Mouse (Mus musculus) liver, adult 10 weeks (tissue): ENCODE data around the gene Lrrc27. TPM values are rescaled to one million over a fixed set of nuclear protein-coding genes. Genes with fewer than 3 reads are reported as not detected.

ENCODE experiments used
- polyA plus RNA-seq: library from polyadenylated mRNA; stranded (reverse); fragments of 350-450 nt; fragmentation: Illumina TruSeq; extraction: RNeasy Lipid Tissue Mini Kit (QIAGEN cat#74804); gene quantifications from one replicate; pipeline ENCODE4 v1.2.3, GENCODE M21; 2014; ENCODE audit warnings: low read depth, low replicate concordance

The Lrrc27 gene
- polyA plus RNA-seq, result 0.69 TPM

DNA sequence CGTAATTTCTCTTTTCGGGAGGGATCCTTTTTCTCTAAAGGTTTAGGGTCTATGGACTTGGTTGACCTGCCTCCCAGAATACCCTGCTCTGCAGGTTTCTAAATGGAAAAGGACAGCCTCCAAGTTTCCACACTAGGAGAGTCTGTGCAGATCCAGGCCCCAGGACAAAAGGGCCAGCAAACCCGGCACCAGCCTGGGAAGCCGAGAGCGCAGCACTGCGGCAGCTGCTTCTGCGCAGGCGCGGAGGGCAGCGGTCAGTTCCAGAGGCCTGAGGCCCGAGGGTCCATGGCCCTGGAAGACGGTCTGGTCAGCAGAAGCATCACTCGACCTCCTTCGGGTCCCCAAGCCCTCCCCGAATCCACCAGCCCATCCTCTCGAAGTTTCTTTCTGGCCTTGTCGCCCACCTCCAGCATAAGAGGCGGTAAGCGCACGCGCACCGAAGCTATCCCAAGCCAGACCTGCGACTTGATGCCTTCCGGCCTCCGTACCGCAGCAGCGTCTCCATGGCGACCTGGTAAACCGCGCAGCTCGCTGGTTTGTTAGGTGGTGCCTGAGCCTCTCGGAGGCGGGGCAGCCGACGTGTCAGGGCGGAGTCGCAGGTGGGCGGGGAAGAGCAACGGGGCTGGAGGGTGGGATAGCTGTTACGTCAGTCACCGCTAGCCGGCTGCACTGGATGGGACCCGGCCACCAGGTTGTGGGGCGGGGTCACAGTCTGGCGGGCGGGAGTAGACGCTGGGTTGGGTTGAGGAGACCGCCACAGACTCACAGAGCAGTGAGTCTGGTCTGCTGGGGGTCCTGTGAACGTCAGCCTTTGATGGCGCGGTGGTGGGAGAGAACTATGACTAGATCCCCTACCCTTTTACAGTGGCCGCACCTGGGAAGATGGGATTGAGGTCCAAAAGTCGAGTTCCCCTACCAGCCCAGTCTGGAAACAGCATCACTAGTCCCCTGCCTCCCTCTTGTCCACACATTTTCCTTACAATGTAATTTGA lies at the start of gene Lrrc27, which contains the start of gene Stk32c:
Lrrc27 (plus strand) TSS at position 235 of the 992 bp plus-strand sequence.
Stk32c (minus strand) TSS at position 554 of the 992 bp plus-strand sequence.

DNA sequence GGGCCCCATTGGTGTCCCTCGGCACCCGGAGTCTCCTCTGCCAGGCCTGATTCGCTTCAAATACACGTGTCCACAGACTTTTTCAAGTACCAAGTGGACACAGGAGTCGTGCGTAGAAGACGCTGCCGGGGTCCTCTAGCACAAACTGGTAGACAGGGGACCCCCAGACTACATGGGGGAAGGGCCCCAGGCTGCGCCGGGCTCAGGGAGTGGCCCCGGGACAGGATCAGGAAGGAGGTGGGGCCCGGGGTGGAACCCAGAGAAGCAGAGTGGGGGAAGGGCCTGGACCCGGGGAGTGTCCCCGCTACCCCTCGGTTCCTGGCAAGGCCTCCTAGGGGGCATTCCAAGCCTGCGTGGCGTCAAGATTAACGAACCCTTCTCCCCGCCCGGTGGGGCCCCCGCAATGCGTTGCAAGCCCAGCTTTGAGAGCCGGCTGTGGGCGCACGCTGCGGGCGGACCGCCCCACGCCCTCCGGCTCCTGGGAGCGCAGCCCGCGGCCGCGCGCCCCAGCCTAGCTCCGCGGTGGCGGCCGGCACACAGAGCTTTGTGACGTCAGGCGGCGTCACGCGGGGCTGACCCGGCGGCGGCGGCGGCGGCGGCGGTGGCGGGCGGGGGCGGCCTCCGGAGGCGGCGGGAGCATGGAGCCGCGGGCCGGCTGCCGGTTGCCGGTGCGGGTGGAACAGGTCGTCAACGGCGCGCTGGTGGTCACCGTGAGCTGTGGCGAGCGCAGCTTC lies 35.3 kb downstream of the Lrrc27 start, which contains the start of gene Pwwp2b:
Pwwp2b (plus strand) TSS at position 602 of the 734 bp plus-strand sequence.

Other genes with a start within 250 kb of the Lrrc27 start
- gene Dpysl4, start 127.0 kb upstream of the Lrrc27 start, polyA plus RNA-seq, result not detected
- not detected for gene Stk32c, start 319 bp downstream of the Lrrc27 start, polyA plus RNA-seq
- gene Pwwp2b, start 35.5 kb downstream of the Lrrc27 start, polyA plus RNA-seq, result not detected
- 6.5 TPM for gene Inpp5a, start 176.1 kb downstream of the Lrrc27 start, polyA plus RNA-seq